Mouse (Mus musculus): Measurements from ENCODE around the gene Zfp428. TPM values are rescaled to one million over a fixed set of nuclear protein-coding genes. Genes with fewer than 3 reads are reported as not detected.

The Zfp428 gene
- total and polyA plus RNA-seq, 2 experiments from 2014 or later: 209 to 297 TPM

DNA sequence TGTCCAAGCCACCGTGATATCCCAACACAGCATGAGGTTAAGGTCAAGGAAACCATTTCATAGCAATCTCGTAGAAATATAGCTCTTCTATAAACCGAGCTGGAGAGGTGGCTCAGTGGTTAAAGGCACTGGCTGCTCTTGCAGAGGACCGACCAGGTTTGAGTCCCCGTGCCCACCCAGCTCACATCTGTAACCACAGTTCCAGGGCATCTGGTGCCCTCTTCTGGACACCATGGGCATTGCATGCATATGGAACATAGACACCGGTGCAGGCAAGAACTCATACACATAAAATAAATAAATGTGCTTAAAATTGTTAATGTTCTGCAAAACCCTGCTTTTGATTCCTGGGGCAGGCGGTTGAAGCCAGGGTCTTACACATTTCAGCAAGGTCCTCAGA lies 33.9 kb upstream of the Zfp428 start:
- Histone ChIP-seq H3K27me3 (ENCODE audit: insufficient read depth, low read length) (no peaks in the 10 kb centered on the region), H3K9me3 (ENCODE audit: low read length) (no peaks in the 10 kb centered on the region), H3K36me3 (ENCODE audit: insufficient read depth, low read length) (no peaks in the 10 kb centered on the region), H3K4me3 (ENCODE audit: low read depth, low read length) (no peak overlapping the region), H3K9ac (replicated peaks; ENCODE audit: low read length, poor library complexity, severe bottlenecking) (no peak overlapping the region), H3K4me1 (ENCODE audit: insufficient read depth, low read length) (no peaks in the 10 kb centered on the region), H3K4me2 (ENCODE audit: low read depth, low read length, poor library complexity, severe bottlenecking) (no peak overlapping the region), H3K27ac (ENCODE audit: low read depth, low read length) (no peak overlapping the region)
- ATAC-seq (ENCODE audit: low FRiP score) (no peak), DNase-seq (ENCODE audit: low spot score) (peak; percentile 10)
- 72% methylated on average over 7 of the region's 7 CpGs for WGBS
- peak; percentile 75 for TF ChIP-seq CTCF (IDR thresholded peaks at IDR 0.05)

GRCm38 (mm10) chr7:24473913-24474529 lies 32.8 kb upstream of the Zfp428 start:
- TF ChIP-seq CTCF (IDR thresholded peaks at IDR 0.05): peak; percentile 89
- H3K9ac ChIP-seq (replicated peaks; ENCODE audit: low read length, poor library complexity, severe bottlenecking): no peak overlapping the region
- no peak overlapping the region for H3K4me2 ChIP-seq (ENCODE audit: low read depth, low read length, poor library complexity, severe bottlenecking)
- ATAC-seq (ENCODE audit: low FRiP score) (no peak), DNase-seq (ENCODE audit: low spot score) (peak; percentile 64)
- 40% methylated on average over 10 of the region's 10 CpGs for WGBS
- no peaks in the 10 kb centered on the region for H3K4me1 ChIP-seq (ENCODE audit: insufficient read depth, low read length)
- H3K9me3 ChIP-seq (ENCODE audit: low read length): no peaks in the 10 kb centered on the region
- no peak overlapping the region for H3K27ac ChIP-seq (ENCODE audit: low read depth, low read length)
- no peaks in the 10 kb centered on the region for H3K36me3 ChIP-seq (ENCODE audit: insufficient read depth, low read length)
- no peak overlapping the region for H3K4me3 ChIP-seq (ENCODE audit: low read depth, low read length)
- no peaks in the 10 kb centered on the region for H3K27me3 ChIP-seq (ENCODE audit: insufficient read depth, low read length)

DNA sequence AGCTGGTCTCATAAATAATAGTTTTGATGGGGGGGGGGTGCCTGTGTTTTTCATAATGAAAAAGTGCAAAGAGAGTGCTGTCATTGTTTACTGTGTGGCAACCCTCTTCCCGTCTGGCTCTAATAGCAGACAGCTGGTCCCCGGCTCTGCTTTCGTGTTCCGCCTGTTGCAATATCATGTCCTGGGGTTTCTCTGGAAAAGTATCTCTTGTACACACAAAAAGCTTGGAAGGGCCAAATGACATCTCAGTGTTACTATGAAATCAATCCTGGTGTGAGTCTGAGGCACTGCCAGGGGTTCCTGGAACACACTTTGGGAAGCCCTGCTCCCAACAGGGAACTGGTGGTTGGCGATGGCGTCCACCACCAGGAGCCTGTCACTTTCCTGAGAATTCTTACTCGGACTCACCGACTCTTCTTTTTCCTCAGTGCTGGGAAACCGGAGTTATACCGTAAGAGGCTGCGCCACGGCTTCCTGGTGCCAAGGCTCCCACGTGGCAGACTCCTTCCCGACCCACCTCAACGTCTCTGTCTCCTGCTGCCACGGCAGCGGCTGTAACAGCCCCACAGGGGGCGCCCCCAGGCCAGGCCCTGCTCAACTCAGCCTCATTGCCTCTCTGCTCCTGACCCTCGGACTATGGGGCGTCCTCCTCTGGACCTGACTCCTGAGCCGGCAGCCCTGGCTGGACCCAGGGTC lies 31.8 kb upstream of the Zfp428 start:
- no peak overlapping the region for H3K9ac ChIP-seq (replicated peaks; ENCODE audit: low read length, poor library complexity, severe bottlenecking)
- no peak overlapping the region for H3K4me3 ChIP-seq (ENCODE audit: low read depth, low read length)
- DNase-seq (ENCODE audit: low spot score) (peak; percentile 42), ATAC-seq (ENCODE audit: low FRiP score) (no peak)
- TF ChIP-seq CTCF (IDR thresholded peaks at IDR 0.05): peak; percentile 46
- H3K27ac ChIP-seq (ENCODE audit: low read depth, low read length): no peak overlapping the region
- peak overlapping the region; percentile 9; the same call in 1 of the 2 replicates for H3K4me2 ChIP-seq (ENCODE audit: low read depth, low read length, poor library complexity, severe bottlenecking)
- no peaks in the 10 kb centered on the region for H3K27me3 ChIP-seq (ENCODE audit: insufficient read depth, low read length)
- no peaks in the 10 kb centered on the region for H3K4me1 ChIP-seq (ENCODE audit: insufficient read depth, low read length)
- no peaks in the 10 kb centered on the region for H3K9me3 ChIP-seq (ENCODE audit: low read length)
- WGBS: 36% methylated on average over 21 of the region's 21 CpGs
- H3K36me3 ChIP-seq (ENCODE audit: insufficient read depth, low read length): no peaks in the 10 kb centered on the region

GRCm38 (mm10) chr7:24476338-24476737 lies 30.5 kb upstream of the Zfp428 start:
- Histone ChIP-seq H3K9me3 (ENCODE audit: low read length) (no peaks in the 10 kb centered on the region), H3K4me3 (ENCODE audit: low read depth, low read length) (no peak overlapping the region), H3K4me2 (ENCODE audit: low read depth, low read length, poor library complexity, severe bottlenecking) (no peak overlapping the region), H3K36me3 (ENCODE audit: insufficient read depth, low read length) (no peaks in the 10 kb centered on the region), H3K27ac (ENCODE audit: low read depth, low read length) (no peak overlapping the region), H3K4me1 (ENCODE audit: insufficient read depth, low read length) (no peaks in the 10 kb centered on the region; the same call in 1 of the 2 replicates), H3K27me3 (ENCODE audit: insufficient read depth, low read length) (no peaks in the 10 kb centered on the region), H3K9ac (replicated peaks; ENCODE audit: low read length, poor library complexity, severe bottlenecking) (no peak overlapping the region)
- ATAC-seq (ENCODE audit: low FRiP score) (no peak), DNase-seq (ENCODE audit: low spot score) (no peak)
- 78% methylated on average over 8 of the region's 8 CpGs for WGBS
- TF ChIP-seq CTCF (IDR thresholded peaks at IDR 0.05): no peak

GRCm38 (mm10) chr7:24476856-24477255 lies 29.9 kb upstream of the Zfp428 start:
- Histone ChIP-seq H3K4me1 (ENCODE audit: insufficient read depth, low read length) (no peaks in the 10 kb centered on the region; the same call in 1 of the 2 replicates), H3K27me3 (ENCODE audit: insufficient read depth, low read length) (no peaks in the 10 kb centered on the region), H3K36me3 (ENCODE audit: insufficient read depth, low read length) (no peaks in the 10 kb centered on the region), H3K9ac (replicated peaks; ENCODE audit: low read length, poor library complexity, severe bottlenecking) (no peak overlapping the region), H3K4me3 (ENCODE audit: low read depth, low read length) (no peak overlapping the region), H3K9me3 (ENCODE audit: low read length) (no peaks in the 10 kb centered on the region), H3K4me2 (ENCODE audit: low read depth, low read length, poor library complexity, severe bottlenecking) (no peak overlapping the region), H3K27ac (ENCODE audit: low read depth, low read length) (no peak overlapping the region)
- no peak for TF ChIP-seq CTCF (IDR thresholded peaks at IDR 0.05)
- WGBS: 83% methylated on average over 7 of the region's 7 CpGs
- no peak for ATAC-seq (ENCODE audit: low FRiP score)
- no peak for DNase-seq (ENCODE audit: low spot score)

- peaks cover 3% of the 10 kb centered on the region; the same call in 1 of the 2 replicates for H3K4me1 ChIP-seq (ENCODE audit: insufficient read depth, low read length)
- TF ChIP-seq CTCF (IDR thresholded peaks at IDR 0.05): no peak
- 88% methylated on average over 5 of the region's 5 CpGs for WGBS
Observed at GRCm38 (mm10) chr7:24478911-24479310, 27.9 kb upstream of the Zfp428 start.

More at GRCm38 (mm10) chr7:24478911-24479310, 27.9 kb upstream of the Zfp428 start:
- Histone ChIP-seq H3K9me3 (ENCODE audit: low read length) (no peaks in the 10 kb centered on the region), H3K4me2 (ENCODE audit: low read depth, low read length, poor library complexity, severe bottlenecking) (no peak overlapping the region), H3K36me3 (ENCODE audit: insufficient read depth, low read length) (no peaks in the 10 kb centered on the region), H3K9ac (replicated peaks; ENCODE audit: low read length, poor library complexity, severe bottlenecking) (no peak overlapping the region), H3K27ac (ENCODE audit: low read depth, low read length) (no peak overlapping the region), H3K4me3 (ENCODE audit: low read depth, low read length) (no peak overlapping the region), H3K27me3 (ENCODE audit: insufficient read depth, low read length) (no peaks in the 10 kb centered on the region)
- ATAC-seq (ENCODE audit: low FRiP score) (no peak), DNase-seq (ENCODE audit: low spot score) (no peak)

All from midbrain, postnatal 0 days (tissue).